Mouse (Mus musculus): ENCODE data around the gene Igbp1.

DNA sequence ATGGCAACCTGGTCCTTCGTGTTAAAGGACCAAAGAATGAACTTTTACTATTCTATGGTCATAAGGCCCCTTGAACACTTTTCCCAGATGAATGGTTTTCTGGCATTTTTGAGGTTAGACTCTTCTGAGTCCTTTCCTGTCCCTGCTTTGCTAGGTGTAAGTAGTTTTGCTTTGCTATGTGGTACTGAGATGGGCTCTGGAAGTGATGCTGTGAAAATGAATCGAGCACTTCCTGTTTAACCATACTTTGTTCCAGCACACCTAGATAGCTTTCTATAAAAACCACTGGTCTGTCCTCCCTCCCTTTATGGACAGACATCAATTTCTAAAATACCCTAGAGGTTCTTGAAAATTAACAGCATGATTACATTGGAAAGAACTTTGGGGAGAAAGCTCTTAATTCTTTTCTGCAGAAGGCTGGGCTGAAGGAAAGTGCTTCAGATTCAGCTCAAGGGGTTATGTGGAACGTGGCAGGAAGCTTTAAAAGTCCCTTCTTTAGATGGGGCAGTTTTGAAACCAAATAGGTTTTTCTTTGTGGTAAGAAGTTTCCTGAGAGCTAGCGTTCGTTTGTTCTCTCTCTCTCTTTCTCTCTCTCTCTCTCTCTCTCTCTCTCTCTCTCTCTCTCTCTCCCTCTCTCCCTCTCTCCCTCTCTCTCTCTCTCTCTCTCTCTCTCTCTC, 10.2 kb downstream of the Igbp1 start:
- TF ChIP-seq CTCF (IDR thresholded peaks at IDR 0.05; ENCODE audit: low read depth, low read length) (no peak), POLR2A (IDR thresholded peaks at IDR 0.05; ENCODE audit: borderline replicate concordance, low read depth, low read length) (no peak)

All from bone marrow macrophage, adult 2 months (primary cell).